Mouse (Mus musculus) liver, postnatal 0 days (tissue): ENCODE measurements around the gene Myom1. TPM values are rescaled to one million over a fixed set of nuclear protein-coding genes. Genes with fewer than 3 reads are reported as not detected.

Experiments
- ATAC-seq: fragments of 200-750 bp; cut with Nextera tagmentation; 2 replicates; pipeline ENCODE4 v1.8.0; 2017; ENCODE audit warnings: mild to moderate bottlenecking, moderate library complexity
- DNase-seq: peaks from one replicate; pipeline ENCODE4 v3.0.0-alpha.2; 2016
- H3K27ac ChIP-seq: fragments of 300-500 bp; sonication (generic); 2 replicates; pipeline ENCODE4 v1.5.1; 2014; ENCODE audit warnings: antibody characterized with exemption, moderate library complexity, mild to moderate bottlenecking, low read depth
- H3K27me3 ChIP-seq: fragments of 300-500 bp; sonication (generic); 2 replicates; pipeline ENCODE4 v1.6.1; 2014; ENCODE audit warnings: low read length, control low read depth, mixed read lengths; ENCODE audit not compliant: insufficient read depth
- H3K36me3 ChIP-seq: fragments of 300-500 bp; sonication (generic); replicated peaks from 2 replicates; pipeline ENCODE4 v1.6.1; 2014; ENCODE audit warnings: mild to moderate bottlenecking, control low read depth, low read length, moderate library complexity, mixed read lengths; ENCODE audit not compliant: insufficient read depth
- H3K4me1 ChIP-seq: fragments of 300-500 bp; sonication (generic); 2 replicates; pipeline ENCODE4 v1.6.1; 2014; ENCODE audit warnings: antibody characterized with exemption, mild to moderate bottlenecking, control low read depth; ENCODE audit not compliant: insufficient read depth
- H3K4me2 ChIP-seq: fragments of 300-500 bp; sonication (generic); 2 replicates; pipeline ENCODE4 v1.6.1; 2014; ENCODE audit warnings: low read depth, mild to moderate bottlenecking, low read length, moderate library complexity, mixed read lengths
- H3K4me3 ChIP-seq: fragments of 300-500 bp; sonication (generic); 2 replicates; pipeline ENCODE4 v1.5.1; 2014; ENCODE audit warnings: low read depth, low read length
- H3K9ac ChIP-seq: fragments of 300-500 bp; sonication (generic); replicated peaks from 2 replicates; pipeline ENCODE4 v1.6.1; 2014; ENCODE audit warnings: mild to moderate bottlenecking, moderate library complexity
- H3K9me3 ChIP-seq: fragments of 300-500 bp; sonication (generic); 2 replicates; pipeline ENCODE4 v1.6.1; 2016; ENCODE audit warnings: mild to moderate bottlenecking, control low read depth, low read length, mixed read lengths
- CTCF ChIP-seq: sonication (generic); IDR thresholded peaks from 2 replicates; pipeline ENCODE4 v1.5.1; 2016; ENCODE audit warnings: antibody characterized with exemption, low read depth
- EP300 ChIP-seq: IDR thresholded peaks from 2 replicates; pipeline ENCODE4 v1.6.1; 2016; ENCODE audit warnings: antibody characterized with exemption, low read depth, mild to moderate bottlenecking
- WGBS: fragments of 180-500 bp; shearing (Covaris S2); extraction: QIAGEN DNeasy Blood & Tissue Kit; methylation state at CpG from one replicate; pipeline ENCODE4 v1.1.7; 2014; ENCODE audit not compliant: insufficient replicate concordance; 5-methylcytosine and 5-hydroxymethylcytosine counted together
- polyA plus RNA-seq: library from polyadenylated mRNA; unstranded; fragments of >200 nt; fragmentation: Nextera tagmentation; extraction: Ambion mirVana; gene quantifications from 2 replicates; pipeline ENCODE4 v1.2.1, GENCODE M21; 2015

The Myom1 gene
- polyA plus RNA-seq, 1 experiment from 2014 or later: 2.1 TPM

DNA sequence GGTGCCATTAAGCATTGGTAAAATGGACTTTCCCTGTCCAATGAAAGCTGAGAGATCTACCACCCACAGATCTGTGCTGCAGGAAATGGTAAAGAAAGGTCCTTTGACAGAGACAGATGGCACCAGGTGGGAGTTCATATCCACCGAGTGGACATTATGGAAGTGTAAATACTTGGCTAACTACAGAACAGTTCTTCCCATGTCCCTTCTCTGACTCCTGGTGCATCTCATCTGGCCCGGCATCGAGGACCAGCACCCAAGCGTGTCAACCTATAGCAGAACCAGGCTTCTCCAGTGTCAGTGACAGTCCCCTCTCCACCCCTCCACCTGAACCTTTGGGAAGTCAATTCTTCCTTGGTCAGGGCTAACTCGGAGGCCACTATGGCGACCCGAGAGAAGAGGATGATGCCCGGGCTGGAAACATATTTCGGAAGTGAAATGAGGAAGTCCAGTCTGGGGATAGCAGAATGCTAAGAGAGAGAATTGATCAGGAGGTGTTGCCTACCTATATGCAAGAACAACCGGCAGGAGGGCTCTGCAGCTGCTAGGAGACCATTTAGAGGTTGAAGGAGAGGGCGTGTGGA, 130.5 kb downstream of the Myom1 start:
- H3K4me3 ChIP-seq: no peak overlapping the region
- H3K27me3 ChIP-seq: no peaks in the 10 kb centered on the region
- ATAC-seq (no peak), DNase-seq (peak; percentile 11)
- no peak overlapping the region for H3K9ac ChIP-seq
- no peaks in the 10 kb centered on the region for H3K36me3 ChIP-seq
- no peak overlapping the region for H3K27ac ChIP-seq
- no peaks in the 10 kb centered on the region for H3K9me3 ChIP-seq
- WGBS: 57% methylated on average over 11 of the region's 11 CpGs
- peaks cover 6% of the 10 kb centered on the region for H3K4me1 ChIP-seq
- H3K4me2 ChIP-seq: no peak overlapping the region
- TF ChIP-seq CTCF (no peak), EP300 (no peak)

- 81% methylated on average over 3 of the region's 3 CpGs for WGBS
- TF ChIP-seq EP300 (no peak), CTCF (no peak)
- no peak for ATAC-seq
- peak; percentile 8 for DNase-seq
- no peak overlapping the region for H3K9ac ChIP-seq
- H3K4me1 ChIP-seq: peaks cover 6% of the 10 kb centered on the region; the same call in 1 of the 2 replicates
- no peaks in the 10 kb centered on the region for H3K9me3 ChIP-seq
- H3K36me3 ChIP-seq: no peaks in the 10 kb centered on the region
- no peak overlapping the region for H3K4me3 ChIP-seq
- H3K27ac ChIP-seq: no peak overlapping the region
- H3K4me2 ChIP-seq: no peak overlapping the region
- H3K27me3 ChIP-seq: no peaks in the 10 kb centered on the region
Observed at GRCm38 (mm10) chr17:71134441-71134955, 132.1 kb downstream of the Myom1 start.

- H3K4me1 ChIP-seq: peaks cover 6% of the 10 kb centered on the region; the same call in 1 of the 2 replicates
- peak; percentile 18 for DNase-seq
Observed at GRCm38 (mm10) chr17:71135108-71135507, 132.7 kb downstream of the Myom1 start.

GRCm38 (mm10) chr17:71135866-71136265, 133.4 kb downstream of the Myom1 start:
- H3K9ac ChIP-seq: no peak overlapping the region
- 70% methylated on average over 5 of the region's 5 CpGs for WGBS
- TF ChIP-seq EP300 (no peak), CTCF (no peak)
- H3K9me3 ChIP-seq: no peaks in the 10 kb centered on the region
- H3K4me3 ChIP-seq: no peak overlapping the region
- no peaks in the 10 kb centered on the region for H3K36me3 ChIP-seq
- ATAC-seq: no peak
- no peaks in the 10 kb centered on the region for H3K27me3 ChIP-seq
- peak overlapping the region; percentile 35; the same call in 1 of the 2 replicates for H3K27ac ChIP-seq
- H3K4me2 ChIP-seq: no peak overlapping the region
- DNase-seq: peak; percentile 3
- H3K4me1 ChIP-seq: peaks cover 6% of the 10 kb centered on the region; the same call in 1 of the 2 replicates

More at GRCm38 (mm10) chr17:71135108-71135507, 132.7 kb downstream of the Myom1 start:
- no peak for TF ChIP-seq CTCF
- TF ChIP-seq EP300: no peak
- Histone ChIP-seq H3K4me2 (no peak overlapping the region), H3K9me3 (no peaks in the 10 kb centered on the region), H3K27ac (no peak overlapping the region), H3K4me3 (no peak overlapping the region), H3K27me3 (no peaks in the 10 kb centered on the region), H3K36me3 (no peaks in the 10 kb centered on the region), H3K9ac (no peak overlapping the region)
- WGBS: 29% methylated on average over 5 of the region's 5 CpGs
- ATAC-seq: peak; percentile 27

DNA sequence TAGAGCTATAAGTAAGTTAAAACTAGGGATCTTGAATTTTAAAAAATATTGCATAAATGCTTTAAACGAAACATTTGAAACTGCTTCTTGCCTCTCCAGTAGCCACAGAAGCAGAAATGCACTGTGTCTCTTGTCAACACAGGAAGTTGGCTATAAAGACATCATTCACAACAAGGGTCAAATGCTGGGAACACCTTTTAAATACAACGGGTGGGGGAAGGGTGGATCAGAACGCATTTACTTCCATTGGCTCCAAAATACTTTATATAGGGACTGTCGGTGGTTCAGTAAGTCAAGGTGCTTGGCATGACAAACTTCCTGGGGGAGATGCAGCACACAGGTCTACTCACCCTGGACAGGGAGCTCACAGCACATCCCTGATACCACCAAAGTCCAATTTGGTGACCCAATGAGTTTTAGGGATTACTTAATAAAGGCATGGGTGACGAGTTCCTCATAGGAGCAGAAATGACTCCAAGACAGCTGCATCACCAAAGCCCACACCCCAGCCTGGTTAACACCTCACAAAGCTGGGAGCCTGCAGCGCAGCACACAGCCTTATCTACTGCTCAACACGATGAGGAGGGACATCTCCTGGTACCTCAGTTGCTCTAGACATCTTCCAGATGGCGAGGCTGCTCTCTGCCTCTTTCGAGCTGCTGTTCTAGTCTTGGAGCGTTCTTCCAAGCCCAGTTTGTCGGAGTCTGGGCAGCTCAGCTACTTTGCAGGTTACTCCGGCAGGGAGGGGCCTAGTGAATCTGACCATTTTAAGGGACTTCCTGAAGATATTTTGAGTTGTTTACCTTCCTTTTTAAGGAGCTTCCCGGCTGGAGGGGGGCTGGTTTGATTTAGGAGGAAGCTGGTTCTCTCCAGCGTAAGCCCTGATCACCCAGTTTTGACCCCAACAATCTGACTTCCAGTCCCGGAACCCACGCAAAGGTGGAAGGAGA, 134.2 kb downstream of the Myom1 start:
- WGBS: 66% methylated on average over 16 of the region's 16 CpGs
- no peaks in the 10 kb centered on the region for H3K9me3 ChIP-seq
- H3K9ac ChIP-seq: no peak overlapping the region
- ATAC-seq: no peak
- no peaks in the 10 kb centered on the region for H3K27me3 ChIP-seq
- TF ChIP-seq EP300 (no peak), CTCF (no peak)
- no peaks in the 10 kb centered on the region for H3K36me3 ChIP-seq
- no peak overlapping the region for H3K4me3 ChIP-seq
- no peak overlapping the region for H3K27ac ChIP-seq
- no peak overlapping the region for H3K4me2 ChIP-seq
- DNase-seq: peak; percentile 10
- H3K4me1 ChIP-seq: peaks cover 6% of the 10 kb centered on the region; the same call in 1 of the 2 replicates

DNA sequence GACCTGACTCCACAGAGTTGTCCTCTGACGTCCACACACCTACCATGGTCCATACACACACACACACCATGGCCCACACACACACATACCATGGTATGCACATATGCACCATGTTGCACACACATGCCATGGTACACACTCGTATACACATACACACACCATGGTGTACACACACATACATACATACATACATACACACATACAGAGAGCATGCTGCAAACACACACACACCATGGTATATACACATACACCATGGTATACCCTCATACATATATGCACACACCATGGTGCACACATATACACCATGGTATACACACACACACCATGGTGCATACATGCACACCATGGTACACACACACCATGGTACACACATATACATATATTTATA, 134.9 kb downstream of the Myom1 start:
- Histone ChIP-seq H3K4me2 (no peak overlapping the region), H3K4me1 (peaks cover 6% of the 10 kb centered on the region; the same call in 1 of the 2 replicates), H3K27me3 (no peaks in the 10 kb centered on the region), H3K9me3 (no peaks in the 10 kb centered on the region), H3K36me3 (no peaks in the 10 kb centered on the region), H3K9ac (no peak overlapping the region), H3K27ac (no peak overlapping the region), H3K4me3 (no peak overlapping the region)
- WGBS: 67% methylated on average over 2 of the region's 2 CpGs
- DNase-seq (no peak), ATAC-seq (no peak)
- TF ChIP-seq CTCF (no peak), EP300 (no peak)
